Mouse (Mus musculus) liver, embryonic 16.5 days (tissue): Measurements from ENCODE around the gene Tmem131. TPM values are rescaled to one million over a fixed set of nuclear protein-coding genes. Genes with fewer than 3 reads are reported as not detected.

Source experiments
- ATAC-seq: fragments of 200-750 bp; cut with Nextera tagmentation; 2 replicates; pipeline ENCODE4 v1.8.0; 2017; ENCODE audit warnings: low read depth, mild to moderate bottlenecking, moderate number of reproducible peaks, moderate library complexity
- H3K27ac ChIP-seq: fragments of 300-500 bp; sonication (generic); 2 replicates; pipeline ENCODE4 v1.5.1; 2014; ENCODE audit warnings: mild to moderate bottlenecking, low read length
- H3K27me3 ChIP-seq: fragments of 300-500 bp; sonication (generic); 2 replicates; pipeline ENCODE4 v1.6.1; 2014; ENCODE audit warnings: low read depth, low read length, mixed read lengths; ENCODE audit not compliant: control insufficient read depth, insufficient read depth
- H3K36me3 ChIP-seq: fragments of 300-500 bp; sonication (generic); 2 replicates; pipeline ENCODE4 v1.6.1; 2014; ENCODE audit warnings: mild to moderate bottlenecking; ENCODE audit not compliant: control insufficient read depth, insufficient read depth
- H3K4me1 ChIP-seq: fragments of 300-500 bp; sonication (generic); 2 replicates; pipeline ENCODE4 v1.6.1; 2014; ENCODE audit warnings: low read depth, low read length, mixed read lengths; ENCODE audit not compliant: control insufficient read depth
- H3K4me2 ChIP-seq: fragments of 300-500 bp; sonication (generic); 2 replicates; pipeline ENCODE4 v1.6.1; 2014; ENCODE audit warnings: low read depth, low read length, mixed read lengths
- H3K4me3 ChIP-seq: fragments of 300-500 bp; sonication (generic); 2 replicates; pipeline ENCODE4 v1.5.1; 2014; ENCODE audit warnings: low read depth, mild to moderate bottlenecking, low read length
- H3K9ac ChIP-seq: fragments of 300-500 bp; sonication (generic); 2 replicates; pipeline ENCODE4 v1.6.1; 2014; ENCODE audit warnings: low read depth, low read length
- H3K9me3 ChIP-seq: fragments of 300-500 bp; sonication (generic); replicated peaks from 2 replicates; pipeline ENCODE4 v1.6.1; 2016; ENCODE audit warnings: low read length; ENCODE audit not compliant: control insufficient read depth
- WGBS: fragments of 180-500 bp; shearing (Covaris S2); extraction: QIAGEN DNeasy Blood & Tissue Kit; methylation state at CpG from one replicate; pipeline ENCODE4 v1.1.7; 2014; ENCODE audit not compliant: insufficient replicate concordance; 5-methylcytosine and 5-hydroxymethylcytosine counted together
- polyA plus RNA-seq: library from polyadenylated mRNA; unstranded; fragments of >200 nt; fragmentation: Nextera tagmentation; extraction: Ambion mirVana; gene quantifications from 2 replicates; pipeline ENCODE4 v1.2.1, GENCODE M21; 2015

Gene Tmem131
- polyA plus RNA-seq, 1 experiment from 2014 or later = 8.8 TPM

GRCm38 (mm10) chr1:36852085-36852484 is 91.4 kb downstream of the Tmem131 start:
- Histone ChIP-seq H3K27me3 (no peaks in the 10 kb centered on the region), H3K4me3 (no peak overlapping the region), H3K9ac (no peak overlapping the region), H3K27ac (no peak overlapping the region), H3K9me3 (no peaks in the 10 kb centered on the region), H3K4me1 (no peaks in the 10 kb centered on the region; the same call in 1 of the 2 replicates), H3K36me3 (peaks cover 12% of the 10 kb centered on the region), H3K4me2 (no peak overlapping the region)
- no peak for ATAC-seq
- WGBS = 77% methylated on average over 6 of the region's 6 CpGs

GRCm38 (mm10) chr1:36851392-36851791 is 92.1 kb downstream of the Tmem131 start:
- no peak overlapping the region for H3K4me3 ChIP-seq
- no peak overlapping the region for H3K27ac ChIP-seq
- ATAC-seq = no peak
- no peak overlapping the region for H3K4me2 ChIP-seq
- no peaks in the 10 kb centered on the region; the same call in 1 of the 2 replicates for H3K4me1 ChIP-seq
- no peak overlapping the region for H3K9ac ChIP-seq
- H3K27me3 ChIP-seq = no peaks in the 10 kb centered on the region
- 79% methylated on average over 4 of the region's 4 CpGs for WGBS
- H3K9me3 ChIP-seq = no peaks in the 10 kb centered on the region
- peaks cover 12% of the 10 kb centered on the region for H3K36me3 ChIP-seq

GRCm38 (mm10) chr1:36848036-36848435 is 95.4 kb downstream of the Tmem131 start:
- Histone ChIP-seq H3K9ac (no peak overlapping the region), H3K4me1 (peaks cover 4% of the 10 kb centered on the region), H3K36me3 (peaks cover 5% of the 10 kb centered on the region), H3K4me2 (no peak overlapping the region), H3K4me3 (no peak overlapping the region), H3K27ac (no peak overlapping the region), H3K27me3 (no peaks in the 10 kb centered on the region), H3K9me3 (no peaks in the 10 kb centered on the region)
- WGBS = 56% methylated on average over 1 of the region's 1 CpGs
- no peak for ATAC-seq

GRCm38 (mm10) chr1:36847276-36847675 is 96.2 kb downstream of the Tmem131 start:
- peaks cover 4% of the 10 kb centered on the region for H3K4me1 ChIP-seq
- no peak overlapping the region for H3K4me2 ChIP-seq
- no peaks in the 10 kb centered on the region for H3K27me3 ChIP-seq
- no peak overlapping the region for H3K27ac ChIP-seq
- ATAC-seq = no peak
- peaks cover 5% of the 10 kb centered on the region for H3K36me3 ChIP-seq
- 78% methylated on average over 8 of the region's 8 CpGs for WGBS
- no peak overlapping the region for H3K4me3 ChIP-seq
- H3K9me3 ChIP-seq = no peaks in the 10 kb centered on the region
- H3K9ac ChIP-seq = no peak overlapping the region

- ATAC-seq = no peak
- WGBS = 52% methylated on average over 5 of the region's 5 CpGs
Observed at GRCm38 (mm10) chr1:36845031-36845430, 98.4 kb downstream of the Tmem131 start.

GRCm38 (mm10) chr1:36841806-36842205 is 101.7 kb downstream of the Tmem131 start:
- peaks cover 26% of the 10 kb centered on the region for H3K36me3 ChIP-seq
- no peak overlapping the region for H3K4me2 ChIP-seq
- H3K27ac ChIP-seq = no peak overlapping the region
- no peaks in the 10 kb centered on the region for H3K27me3 ChIP-seq
- ATAC-seq = no peak
- no peak overlapping the region for H3K9ac ChIP-seq
- H3K4me1 ChIP-seq = peaks cover 7% of the 10 kb centered on the region
- no peak overlapping the region for H3K4me3 ChIP-seq
- 93% methylated on average over 1 of the region's 1 CpGs for WGBS
- H3K9me3 ChIP-seq = no peaks in the 10 kb centered on the region

More at GRCm38 (mm10) chr1:36845031-36845430, 98.4 kb downstream of the Tmem131 start:
- H3K27ac ChIP-seq = no peak overlapping the region
- no peak overlapping the region for H3K9ac ChIP-seq
- peaks cover 7% of the 10 kb centered on the region for H3K36me3 ChIP-seq
- no peaks in the 10 kb centered on the region for H3K9me3 ChIP-seq
- H3K4me3 ChIP-seq = no peak overlapping the region
- peaks cover 7% of the 10 kb centered on the region for H3K4me1 ChIP-seq
- H3K27me3 ChIP-seq = no peaks in the 10 kb centered on the region
- no peak overlapping the region for H3K4me2 ChIP-seq

- H3K4me2 ChIP-seq = no peak overlapping the region
- WGBS = 80% methylated on average over 2 of the region's 2 CpGs
- no peak overlapping the region for H3K9ac ChIP-seq
- H3K9me3 ChIP-seq = no peaks in the 10 kb centered on the region
- H3K4me1 ChIP-seq = peaks cover 7% of the 10 kb centered on the region
- H3K27ac ChIP-seq = no peak overlapping the region
- peaks cover 32% of the 10 kb centered on the region for H3K36me3 ChIP-seq
- H3K4me3 ChIP-seq = no peak overlapping the region
- no peaks in the 10 kb centered on the region for H3K27me3 ChIP-seq
- no peak for ATAC-seq
Observed at GRCm38 (mm10) chr1:36840959-36841358, 102.5 kb downstream of the Tmem131 start.

- Histone ChIP-seq H3K4me2 (no peak overlapping the region), H3K9ac (no peak overlapping the region), H3K27me3 (no peaks in the 10 kb centered on the region), H3K9me3 (no peaks in the 10 kb centered on the region), H3K27ac (no peak overlapping the region), H3K36me3 (peaks cover 37% of the 10 kb centered on the region), H3K4me3 (no peak overlapping the region), H3K4me1 (peaks cover 6% of the 10 kb centered on the region)
- 57% methylated on average over 3 of the region's 3 CpGs for WGBS
- no peak for ATAC-seq
Observed at GRCm38 (mm10) chr1:36839858-36840257, 103.6 kb downstream of the Tmem131 start.

- Histone ChIP-seq H3K9me3 (no peaks in the 10 kb centered on the region), H3K27ac (no peak overlapping the region), H3K27me3 (no peaks in the 10 kb centered on the region), H3K4me2 (no peak overlapping the region), H3K36me3 (peaks cover 63% of the 10 kb centered on the region), H3K4me3 (no peak overlapping the region), H3K9ac (no peak overlapping the region), H3K4me1 (peaks cover 2% of the 10 kb centered on the region; the same call in 1 of the 2 replicates)
- WGBS = 59% methylated on average over 12 of the region's 12 CpGs
- no peak for ATAC-seq
Observed at GRCm38 (mm10) chr1:36836274-36836954, 107.1 kb downstream of the Tmem131 start.
